Mouse (Mus musculus) hindbrain, embryonic 12.5 days (tissue): ENCODE results near the gene Ghrh. TPM values are rescaled to one million over a fixed set of nuclear protein-coding genes. Genes with fewer than 3 reads are reported as not detected.
A peak's percentile ranks its signal among the peaks of the same experiment; 100 is the strongest.

ENCODE experiments used
- ATAC-seq: fragments of 200-750 bp; cut with Nextera tagmentation; 2 replicates; pipeline ENCODE4 v1.8.0; 2017; ENCODE audit warnings: moderate TSS enrichment; ENCODE audit not compliant: low FRiP score
- H3K27ac ChIP-seq: fragments of 300-500 bp; sonication (generic); 2 replicates; pipeline ENCODE4 v1.5.1; 2016; ENCODE audit warnings: mild to moderate bottlenecking
- H3K27me3 ChIP-seq: fragments of 300-500 bp; sonication (generic); 2 replicates; pipeline ENCODE4 v1.6.1; 2016; ENCODE audit warnings: mild to moderate bottlenecking
- H3K36me3 ChIP-seq: fragments of 300-500 bp; sonication (generic); 2 replicates; pipeline ENCODE4 v1.6.1; 2016; ENCODE audit warnings: mild to moderate bottlenecking
- H3K4me1 ChIP-seq: fragments of 300-500 bp; sonication (generic); 2 replicates; pipeline ENCODE4 v1.6.1; 2016
- H3K4me2 ChIP-seq: fragments of 300-500 bp; sonication (generic); replicated peaks from 2 replicates; pipeline ENCODE4 v1.6.1; 2016; ENCODE audit warnings: mild to moderate bottlenecking
- H3K4me3 ChIP-seq: fragments of 300-500 bp; sonication (generic); 2 replicates; pipeline ENCODE4 v1.5.1; 2016; ENCODE audit warnings: mild to moderate bottlenecking
- H3K9ac ChIP-seq: fragments of 300-500 bp; sonication (generic); 2 replicates; pipeline ENCODE4 v1.6.1; 2016; ENCODE audit warnings: mild to moderate bottlenecking, moderate library complexity
- H3K9me3 ChIP-seq: fragments of 300-500 bp; sonication (generic); replicated peaks from 2 replicates; pipeline ENCODE4 v1.6.1; 2016; ENCODE audit warnings: mild to moderate bottlenecking
- WGBS: fragments of 180-500 bp; shearing (Covaris S2); methylation state at CpG from one replicate; pipeline ENCODE4 v1.1.7; 2016; 5-methylcytosine and 5-hydroxymethylcytosine counted together
- polyA plus RNA-seq: library from polyadenylated mRNA; unstranded; fragments of >200 nt; fragmentation: Nextera tagmentation; extraction: Ambion mirVana; gene quantifications from 2 replicates; pipeline ENCODE4 v1.2.1, GENCODE M21; 2016

Gene Ghrh
- polyA plus RNA-seq, 1 experiment from 2014 or later = 0.46 TPM

DNA sequence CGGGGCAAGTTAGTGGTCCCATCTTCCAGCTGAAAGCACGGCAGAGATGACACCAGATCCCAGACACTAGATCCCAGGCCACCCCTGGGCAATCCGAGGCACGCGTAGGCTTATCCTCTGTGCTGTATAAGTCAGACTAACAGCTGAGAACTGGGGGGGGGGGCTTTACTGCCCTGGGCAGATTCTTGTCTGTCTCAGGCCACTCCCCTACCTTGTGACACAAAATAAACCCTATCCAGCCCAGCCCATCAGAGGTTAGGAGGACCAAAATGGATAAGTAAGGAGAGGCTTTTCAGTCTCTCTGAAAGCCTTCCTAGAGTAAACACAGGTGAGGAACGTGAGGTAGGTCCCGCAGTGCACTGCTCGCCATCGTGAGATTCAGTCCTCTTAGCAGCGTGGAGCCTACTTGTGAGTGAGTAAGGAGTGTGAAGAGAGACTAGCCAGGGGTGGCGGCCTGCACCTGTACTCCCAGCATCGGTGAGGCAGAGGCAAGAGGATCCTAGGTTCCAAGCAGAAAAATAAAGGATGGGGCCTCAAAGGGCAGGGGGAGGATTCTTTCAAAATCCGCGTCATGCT lies 30.9 kb downstream of the Ghrh start:
- Histone ChIP-seq H3K36me3 (peaks cover 86% of the 10 kb centered on the region), H3K9me3 (no peaks in the 10 kb centered on the region), H3K27ac (no peak overlapping the region), H3K4me3 (no peak overlapping the region), H3K4me1 (no peaks in the 10 kb centered on the region), H3K9ac (no peak overlapping the region), H3K4me2 (no peak overlapping the region), H3K27me3 (no peaks in the 10 kb centered on the region)
- no peak for ATAC-seq
- WGBS = 89% methylated on average over 14 of the region's 14 CpGs

DNA sequence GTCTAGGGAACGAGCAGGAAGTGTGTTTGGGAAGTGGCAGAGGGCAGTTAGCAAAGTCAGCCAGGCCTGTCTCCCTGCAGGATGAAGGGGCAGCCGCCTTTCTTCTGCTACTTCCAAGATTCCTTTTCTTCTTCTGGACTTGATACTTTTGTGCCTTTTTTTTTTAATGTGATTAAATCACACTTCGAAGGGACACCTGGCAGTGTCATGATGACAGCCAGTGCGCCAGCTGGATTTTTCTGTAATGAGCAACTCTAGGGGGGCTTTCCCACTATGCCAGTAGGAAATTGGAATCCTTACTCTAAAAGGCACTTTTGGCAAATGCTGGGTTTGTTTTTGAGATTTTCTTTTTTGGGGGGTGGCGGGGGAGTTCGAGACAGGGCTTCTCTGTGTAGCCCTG lies 31.8 kb downstream of the Ghrh start:
- Histone ChIP-seq H3K4me2 (no peak overlapping the region), H3K9ac (no peak overlapping the region), H3K4me1 (no peaks in the 10 kb centered on the region), H3K27me3 (no peaks in the 10 kb centered on the region), H3K4me3 (no peak overlapping the region), H3K27ac (no peak overlapping the region), H3K36me3 (peaks cover 86% of the 10 kb centered on the region), H3K9me3 (no peaks in the 10 kb centered on the region)
- no peak for ATAC-seq
- 94% methylated on average over 6 of the region's 6 CpGs for WGBS

GRCm38 (mm10) chr2:157314310-157314709 lies 33.0 kb downstream of the Ghrh start:
- H3K4me3 ChIP-seq = no peak overlapping the region
- peaks cover 89% of the 10 kb centered on the region for H3K36me3 ChIP-seq
- WGBS = 82% methylated on average over 7 of the region's 7 CpGs
- no peaks in the 10 kb centered on the region for H3K9me3 ChIP-seq
- no peaks in the 10 kb centered on the region for H3K4me1 ChIP-seq
- no peak overlapping the region for H3K4me2 ChIP-seq
- H3K27ac ChIP-seq = peak overlapping the region; percentile 25
- no peak overlapping the region for H3K9ac ChIP-seq
- no peak for ATAC-seq
- H3K27me3 ChIP-seq = no peaks in the 10 kb centered on the region

DNA sequence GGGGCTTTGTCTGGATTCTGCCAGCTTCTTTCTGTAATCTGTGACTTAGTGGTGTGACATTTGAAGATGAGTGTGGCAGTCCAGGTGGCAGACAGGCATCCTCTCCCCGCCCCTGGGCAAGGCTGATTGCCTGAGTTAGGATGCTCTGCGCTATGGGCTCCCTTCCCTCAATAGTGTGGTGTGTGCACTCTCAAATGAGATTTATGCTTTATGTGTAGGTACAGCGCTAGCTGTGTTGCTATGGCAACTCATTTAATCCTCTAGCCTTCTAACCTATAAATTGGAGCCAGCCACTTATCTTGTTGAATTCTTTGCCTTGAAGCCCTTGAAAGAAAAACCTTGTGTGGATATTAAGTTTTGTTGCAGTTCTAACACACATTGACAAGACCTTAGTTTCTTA lies 33.6 kb downstream of the Ghrh start:
- H3K4me3 ChIP-seq = no peak overlapping the region
- H3K27ac ChIP-seq = no peak overlapping the region; the same call in 1 of the 2 replicates
- no peak for ATAC-seq
- no peak overlapping the region for H3K9ac ChIP-seq
- H3K4me1 ChIP-seq = no peaks in the 10 kb centered on the region
- H3K36me3 ChIP-seq = peaks cover 92% of the 10 kb centered on the region
- H3K9me3 ChIP-seq = no peaks in the 10 kb centered on the region
- no peak overlapping the region for H3K4me2 ChIP-seq
- 84% methylated on average over 3 of the region's 3 CpGs for WGBS
- no peaks in the 10 kb centered on the region for H3K27me3 ChIP-seq

- H3K4me1 ChIP-seq = 0 out of 2 replicates have a peak, but pooled peaks cover 4% of the 10 kb centered on the region
- no peaks in the 10 kb centered on the region for H3K9me3 ChIP-seq
- H3K4me3 ChIP-seq = no peak overlapping the region
- 84% methylated on average over 6 of the region's 6 CpGs for WGBS
- no peak overlapping the region for H3K9ac ChIP-seq
- ATAC-seq = no peak
- H3K4me2 ChIP-seq = no peak overlapping the region
- peaks cover 83% of the 10 kb centered on the region for H3K36me3 ChIP-seq
- H3K27ac ChIP-seq = no peak overlapping the region
- no peaks in the 10 kb centered on the region for H3K27me3 ChIP-seq
These were observed 36.2 kb downstream of the Ghrh start for GRCm38 (mm10) chr2:157310963-157311637.

DNA sequence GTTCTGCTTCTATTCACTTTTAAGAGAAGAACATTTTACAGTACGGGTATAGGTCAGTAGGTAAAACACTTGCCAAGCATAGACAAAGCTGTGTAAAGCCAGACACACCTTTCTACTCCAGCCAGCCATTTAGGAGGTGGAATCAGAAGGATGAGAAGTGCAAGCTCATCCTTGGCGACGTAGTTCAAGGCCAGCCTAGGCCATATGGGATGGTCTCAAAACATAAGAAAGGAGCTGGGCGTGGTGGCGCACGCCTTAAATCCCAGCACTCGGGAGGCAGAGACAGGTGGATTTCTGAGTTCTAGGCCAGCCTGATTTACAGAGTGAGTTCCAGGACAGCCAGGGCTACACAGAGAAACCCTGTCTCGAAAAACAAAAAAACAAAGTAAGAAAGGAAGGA lies 37.7 kb downstream of the Ghrh start:
- no peak for ATAC-seq
- H3K9me3 ChIP-seq = no peaks in the 10 kb centered on the region
- H3K36me3 ChIP-seq = peaks cover 75% of the 10 kb centered on the region
- H3K9ac ChIP-seq = no peak overlapping the region
- H3K4me3 ChIP-seq = no peak overlapping the region
- no peak overlapping the region for H3K4me2 ChIP-seq
- 0 out of 2 replicates have a peak, but pooled peaks cover 4% of the 10 kb centered on the region for H3K4me1 ChIP-seq
- no peaks in the 10 kb centered on the region for H3K27me3 ChIP-seq
- WGBS = 95% methylated on average over 8 of the region's 8 CpGs
- no peak overlapping the region for H3K27ac ChIP-seq

DNA sequence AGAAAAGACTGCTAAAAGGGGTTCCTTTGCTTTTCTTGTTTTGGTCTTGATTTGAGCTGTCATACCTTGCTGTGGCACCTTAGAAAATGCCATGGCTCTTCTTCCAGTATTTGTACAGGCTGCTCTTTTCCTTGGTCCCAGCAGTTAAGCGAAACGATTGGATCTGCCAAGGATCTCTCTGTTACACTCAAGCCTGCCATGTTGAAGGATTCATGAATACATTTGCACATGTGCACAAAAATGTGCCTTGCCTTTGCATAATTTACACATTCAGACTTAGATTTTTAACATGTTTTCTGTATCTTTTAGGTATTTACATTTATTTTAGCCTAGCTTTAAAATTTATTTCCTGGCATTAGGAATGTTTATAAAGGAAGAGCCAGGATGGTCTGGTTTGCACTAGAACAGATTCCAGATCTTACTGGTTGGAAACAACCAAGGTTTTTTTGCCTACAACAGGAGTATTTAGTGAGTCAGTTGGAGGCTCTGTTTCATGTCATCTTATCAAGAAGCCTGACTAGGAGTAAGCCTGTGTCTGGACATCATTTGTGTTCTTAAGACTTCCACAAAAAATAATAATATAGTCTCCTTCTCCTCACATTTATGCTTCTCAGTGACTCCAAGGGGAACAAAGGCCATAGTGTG lies 38.9 kb downstream of the Ghrh start:
- peaks cover 74% of the 10 kb centered on the region for H3K36me3 ChIP-seq
- 93% methylated on average over 2 of the region's 2 CpGs for WGBS
- ATAC-seq = no peak

DNA sequence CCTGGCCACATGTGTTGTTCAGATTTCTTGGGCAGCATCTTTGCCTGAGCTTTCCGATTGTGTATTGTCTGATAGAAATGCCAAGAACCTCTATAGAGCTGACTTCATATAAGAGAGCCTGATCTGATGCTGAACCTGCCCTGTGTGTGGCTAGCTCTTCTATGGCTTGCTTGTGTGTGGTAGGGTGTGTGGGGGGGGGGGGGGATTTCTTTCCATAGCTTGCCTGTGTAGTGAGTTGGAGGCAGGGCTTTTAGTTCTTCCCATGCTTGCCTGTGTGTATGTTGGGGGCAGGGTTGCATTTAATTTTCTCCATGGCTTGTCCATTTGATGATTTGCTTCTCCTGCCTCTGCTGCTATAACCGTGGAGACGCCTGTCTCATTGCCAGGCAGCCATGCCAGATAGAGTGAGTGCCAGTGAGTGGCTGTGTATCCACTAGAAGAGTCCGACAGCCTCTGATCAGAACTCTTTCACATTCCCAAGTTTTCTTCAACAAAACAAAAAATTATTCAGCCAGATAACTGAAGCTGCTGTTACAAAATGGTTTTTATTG lies 39.5 kb downstream of the Ghrh start:
- peak overlapping the region; percentile 40; the same call in 1 of the 2 replicates for H3K27ac ChIP-seq
- H3K9me3 ChIP-seq = no peaks in the 10 kb centered on the region
- H3K36me3 ChIP-seq = peaks cover 74% of the 10 kb centered on the region
- H3K27me3 ChIP-seq = no peaks in the 10 kb centered on the region
- no peak overlapping the region for H3K4me2 ChIP-seq
- WGBS = 80% methylated on average over 4 of the region's 4 CpGs
- H3K4me1 ChIP-seq = 0 out of 2 replicates have a peak, but pooled peaks cover 4% of the 10 kb centered on the region
- no peak overlapping the region for H3K9ac ChIP-seq
- ATAC-seq = no peak
- H3K4me3 ChIP-seq = no peak overlapping the region

More for the DNA sequence above, 38.9 kb downstream of the Ghrh start:
- Histone ChIP-seq H3K9me3 (no peaks in the 10 kb centered on the region), H3K9ac (no peak overlapping the region), H3K4me3 (no peak overlapping the region), H3K27ac (peak overlapping the region; percentile 40; the same call in 1 of the 2 replicates), H3K4me2 (no peak overlapping the region), H3K27me3 (no peaks in the 10 kb centered on the region), H3K4me1 (0 out of 2 replicates have a peak, but pooled peaks cover 4% of the 10 kb centered on the region)

DNA sequence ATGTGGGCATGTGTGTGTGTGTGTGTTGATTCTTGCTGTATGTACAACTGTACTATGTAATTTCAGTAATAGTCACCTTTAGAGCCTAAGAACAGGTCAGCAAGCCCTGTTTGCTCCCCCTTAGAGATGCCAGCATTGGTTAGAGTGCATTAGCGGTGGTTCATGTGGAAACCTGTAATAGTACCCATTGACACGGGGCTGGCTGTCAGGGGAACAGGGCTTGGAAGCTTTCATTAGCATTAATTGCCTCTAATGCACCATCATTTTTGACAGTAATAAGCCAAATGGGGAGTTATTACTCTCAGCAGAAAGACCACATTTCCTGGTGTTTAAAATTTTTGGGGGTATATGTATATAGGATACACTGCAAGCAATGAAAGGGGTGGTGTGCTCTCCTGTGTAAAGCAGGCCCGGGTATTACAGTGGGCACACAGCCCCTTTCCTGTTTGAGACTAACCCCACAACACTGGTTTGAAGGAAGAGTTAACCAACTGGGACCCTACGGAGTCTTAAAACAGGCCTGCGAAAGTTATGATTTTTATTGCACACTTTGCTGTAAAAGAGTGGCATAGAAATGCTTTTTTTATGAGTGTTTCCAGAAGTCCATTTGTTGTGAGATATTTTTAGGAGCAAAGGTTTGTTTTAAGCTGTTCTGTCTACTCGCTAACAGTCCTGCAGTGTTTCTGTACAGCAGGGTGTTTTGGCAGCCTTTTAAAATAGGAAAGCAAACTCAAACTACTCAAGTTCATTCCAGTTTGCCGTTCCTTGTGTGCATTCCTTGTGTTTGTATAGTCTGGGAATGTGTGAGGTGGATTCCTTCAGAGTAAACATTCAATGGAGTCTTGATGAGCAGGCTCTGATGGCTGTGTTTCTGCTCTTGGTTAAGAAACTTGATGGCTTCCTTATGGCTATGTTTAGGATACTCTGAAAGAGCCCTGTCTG lies 40.9 kb downstream of the Ghrh start:
- Histone ChIP-seq H3K27me3 (no peaks in the 10 kb centered on the region), H3K9me3 (no peaks in the 10 kb centered on the region), H3K9ac (no peak overlapping the region), H3K4me3 (no peak overlapping the region), H3K4me1 (0 out of 2 replicates have a peak, but pooled peaks cover 4% of the 10 kb centered on the region), H3K4me2 (no peak overlapping the region), H3K27ac (no peak overlapping the region), H3K36me3 (peaks cover 72% of the 10 kb centered on the region)
- WGBS = 87% methylated on average over 7 of the region's 7 CpGs
- no peak for ATAC-seq

- no peak overlapping the region for H3K27ac ChIP-seq
- H3K4me2 ChIP-seq = no peak overlapping the region
- peaks cover 72% of the 10 kb centered on the region for H3K36me3 ChIP-seq
- WGBS = 64% methylated on average over 9 of the region's 9 CpGs
- no peak overlapping the region for H3K4me3 ChIP-seq
- no peaks in the 10 kb centered on the region for H3K27me3 ChIP-seq
- 0 out of 2 replicates have a peak, but pooled peaks cover 4% of the 10 kb centered on the region for H3K4me1 ChIP-seq
- no peaks in the 10 kb centered on the region for H3K9me3 ChIP-seq
- ATAC-seq = no peak
- no peak overlapping the region for H3K9ac ChIP-seq
These were observed 44.2 kb downstream of the Ghrh start for GRCm38 (mm10) chr2:157303096-157303495.

- Histone ChIP-seq H3K9ac (no peak overlapping the region), H3K4me1 (no peaks in the 10 kb centered on the region), H3K27ac (no peak overlapping the region), H3K9me3 (no peaks in the 10 kb centered on the region), H3K4me3 (no peak overlapping the region), H3K27me3 (no peaks in the 10 kb centered on the region), H3K36me3 (peaks cover 86% of the 10 kb centered on the region), H3K4me2 (no peak overlapping the region)
- WGBS = 92% methylated on average over 6 of the region's 6 CpGs
- ATAC-seq = no peak
These were observed 47.3 kb downstream of the Ghrh start for GRCm38 (mm10) chr2:157300051-157300450.
